Mouse (Mus musculus): ENCODE measurements at regions not wholly inside any gene's neighbourhood (a gene's known extent, or its start where the extent isn't known, plus 50 kb on each side); places are given as distances from the start of the nearest gene placed in this dataset.
A peak's percentile ranks its signal among the peaks of the same experiment; 100 is the strongest.
"Not testable (repeated sequence)": the region's sequence is repeated elsewhere in the genome, so short reads cannot be mapped to it uniquely, and the experiment has no call there.

GRCm38 (mm10) chr17:26335551-26335950, 79.1 kb upstream of the Neurl1b start:
- DNase-seq (ENCODE audit: low spot score), result no peak

GRCm38 (mm10) chr17:26336011-26336410, 78.6 kb upstream of the Neurl1b start:
- no peak for DNase-seq (ENCODE audit: low spot score)

GRCm38 (mm10) chr17:26337106-26337505, 77.5 kb upstream of the Neurl1b start:
- DNase-seq (ENCODE audit: low spot score), result no peak

GRCm38 (mm10) chr17:26345436-26345835, 69.2 kb upstream of the Neurl1b start:
- not testable (repeated sequence) for DNase-seq (ENCODE audit: low spot score)

GRCm38 (mm10) chr17:26348116-26348515, 66.5 kb upstream of the Neurl1b start:
- DNase-seq (ENCODE audit: low spot score), result no peak

- DNase-seq (ENCODE audit: low spot score), result no peak
Observed at GRCm38 (mm10) chr17:26349741-26350140, 64.9 kb upstream of the Neurl1b start.

GRCm38 (mm10) chr17:26350216-26350615, 64.4 kb upstream of the Neurl1b start:
- no peak for DNase-seq (ENCODE audit: low spot score)

- no peak for DNase-seq (ENCODE audit: low spot score)
Observed at GRCm38 (mm10) chr17:26351991-26352390, 62.6 kb upstream of the Neurl1b start.

GRCm38 (mm10) chr17:26352712-26353111, 61.9 kb upstream of the Neurl1b start:
- no peak for DNase-seq (ENCODE audit: low spot score)

- DNase-seq (ENCODE audit: low spot score), result no peak
Observed at GRCm38 (mm10) chr17:26354431-26354830, 60.2 kb upstream of the Neurl1b start.

GRCm38 (mm10) chr17:26355301-26355700, 59.3 kb upstream of the Neurl1b start:
- DNase-seq (ENCODE audit: low spot score), result no peak

GRCm38 (mm10) chr17:26356906-26357305, 57.7 kb upstream of the Neurl1b start:
- DNase-seq (ENCODE audit: low spot score), result no peak

- DNase-seq (ENCODE audit: low spot score), result peak; percentile 63
Observed at GRCm38 (mm10) chr17:26357784-26358183, 56.8 kb upstream of the Neurl1b start.

GRCm38 (mm10) chr17:26360711-26361110, 53.9 kb upstream of the Neurl1b start:
- no peak for DNase-seq (ENCODE audit: low spot score)

- no peak for DNase-seq (ENCODE audit: low spot score)
Observed at GRCm38 (mm10) chr17:26361420-26361819, 53.2 kb upstream of the Neurl1b start.

- DNase-seq (ENCODE audit: low spot score), result no peak
Observed at GRCm38 (mm10) chr17:26361992-26362391, 52.6 kb upstream of the Neurl1b start.

GRCm38 (mm10) chr17:26362586-26363361, 51.9 kb upstream of the Neurl1b start:
- DNase-seq (ENCODE audit: low spot score), result no peak

GRCm38 (mm10) chr17:26363853-26364532, 50.6 kb upstream of the Neurl1b start:
- DNase-seq (ENCODE audit: low spot score), result no peak
